Mouse (Mus musculus): ENCODE measurements at regions not wholly inside any gene's neighbourhood (a gene's known extent, or its start where the extent isn't known, plus 50 kb on each side); places are given as distances from the start of the nearest gene placed in this dataset.
"Not testable (repeated sequence)": the region's sequence is repeated elsewhere in the genome, so short reads cannot be mapped to it uniquely, and the experiment has no call there.

GRCm38 (mm10) chr16:65456948-65457347 lies 63.4 kb upstream of the Pou1f1 start:
- TF ChIP-seq CTCF (IDR thresholded peaks at IDR 0.05; ENCODE audit: low read depth, low read length); POLR2A (IDR thresholded peaks at IDR 0.05; ENCODE audit: extremely low read depth, insufficient read depth, low read length): not testable (repeated sequence)
